Mouse (Mus musculus) hindbrain, embryonic 11.5 days (tissue): ENCODE measurements around the gene Plekhs1. TPM values are rescaled to one million over a fixed set of nuclear protein-coding genes. Genes with fewer than 3 reads are reported as not detected.
"Not testable (repeated sequence)": the region's sequence is repeated elsewhere in the genome, so short reads cannot be mapped to it uniquely, and the experiment has no call there.

Experiments
- ATAC-seq: fragments of 200-750 bp; cut with Nextera tagmentation; 2 replicates; pipeline ENCODE4 v1.8.0; 2017; ENCODE audit warnings: mild to moderate bottlenecking, moderate TSS enrichment, moderate library complexity; ENCODE audit not compliant: low FRiP score
- DNase-seq: peaks from one replicate; pipeline ENCODE4 v3.0.0-alpha.2; 2015; ENCODE audit warnings: low spot score
- H3K27ac ChIP-seq: fragments of 300-500 bp; sonication (generic); 2 replicates; pipeline ENCODE4 v1.5.1; 2014; ENCODE audit warnings: mild to moderate bottlenecking, low read depth, low read length
- H3K27me3 ChIP-seq: fragments of 300-500 bp; sonication (generic); 2 replicates; pipeline ENCODE4 v1.6.1; 2014; ENCODE audit warnings: mild to moderate bottlenecking, low read length, moderate library complexity, mixed read lengths; ENCODE audit not compliant: control insufficient read depth, insufficient read depth
- H3K36me3 ChIP-seq: fragments of 300-500 bp; sonication (generic); 2 replicates; pipeline ENCODE4 v1.6.1; 2014; ENCODE audit warnings: mild to moderate bottlenecking, low read length, moderate library complexity, mixed read lengths; ENCODE audit not compliant: control insufficient read depth, insufficient read depth
- H3K4me1 ChIP-seq: fragments of 300-500 bp; sonication (generic); replicated peaks from 2 replicates; pipeline ENCODE4 v1.6.1; 2014; ENCODE audit warnings: low read length, mixed read lengths; ENCODE audit not compliant: control insufficient read depth, insufficient read depth
- H3K4me2 ChIP-seq: fragments of 300-500 bp; sonication (generic); replicated peaks from 2 replicates; pipeline ENCODE4 v1.6.1; 2014; ENCODE audit warnings: mild to moderate bottlenecking, low read depth, low read length
- H3K4me3 ChIP-seq: fragments of 300-500 bp; sonication (generic); 2 replicates; pipeline ENCODE4 v1.5.1; 2014; ENCODE audit warnings: low read depth, low read length
- H3K9ac ChIP-seq: fragments of 300-500 bp; sonication (generic); 2 replicates; pipeline ENCODE4 v1.6.1; 2014; ENCODE audit warnings: low read depth, low read length
- H3K9me3 ChIP-seq: fragments of 300-500 bp; sonication (generic); 2 replicates; pipeline ENCODE4 v1.6.1; 2016; ENCODE audit warnings: low read length; ENCODE audit not compliant: control insufficient read depth
- WGBS: fragments of 180-500 bp; shearing (Covaris S2); extraction: QIAGEN DNeasy Blood & Tissue Kit; methylation state at CpG from one replicate; pipeline ENCODE4 v1.1.7; 2014; 5-methylcytosine and 5-hydroxymethylcytosine counted together
- polyA plus RNA-seq: library from polyadenylated mRNA; unstranded; fragments of >200 nt; fragmentation: Nextera tagmentation; extraction: Ambion mirVana; gene quantifications from 2 replicates; pipeline ENCODE4 v1.2.1, GENCODE M21; 2014

Plekhs1 gene
- polyA plus RNA-seq, 1 experiment from 2014 or later, result not detected

DNA sequence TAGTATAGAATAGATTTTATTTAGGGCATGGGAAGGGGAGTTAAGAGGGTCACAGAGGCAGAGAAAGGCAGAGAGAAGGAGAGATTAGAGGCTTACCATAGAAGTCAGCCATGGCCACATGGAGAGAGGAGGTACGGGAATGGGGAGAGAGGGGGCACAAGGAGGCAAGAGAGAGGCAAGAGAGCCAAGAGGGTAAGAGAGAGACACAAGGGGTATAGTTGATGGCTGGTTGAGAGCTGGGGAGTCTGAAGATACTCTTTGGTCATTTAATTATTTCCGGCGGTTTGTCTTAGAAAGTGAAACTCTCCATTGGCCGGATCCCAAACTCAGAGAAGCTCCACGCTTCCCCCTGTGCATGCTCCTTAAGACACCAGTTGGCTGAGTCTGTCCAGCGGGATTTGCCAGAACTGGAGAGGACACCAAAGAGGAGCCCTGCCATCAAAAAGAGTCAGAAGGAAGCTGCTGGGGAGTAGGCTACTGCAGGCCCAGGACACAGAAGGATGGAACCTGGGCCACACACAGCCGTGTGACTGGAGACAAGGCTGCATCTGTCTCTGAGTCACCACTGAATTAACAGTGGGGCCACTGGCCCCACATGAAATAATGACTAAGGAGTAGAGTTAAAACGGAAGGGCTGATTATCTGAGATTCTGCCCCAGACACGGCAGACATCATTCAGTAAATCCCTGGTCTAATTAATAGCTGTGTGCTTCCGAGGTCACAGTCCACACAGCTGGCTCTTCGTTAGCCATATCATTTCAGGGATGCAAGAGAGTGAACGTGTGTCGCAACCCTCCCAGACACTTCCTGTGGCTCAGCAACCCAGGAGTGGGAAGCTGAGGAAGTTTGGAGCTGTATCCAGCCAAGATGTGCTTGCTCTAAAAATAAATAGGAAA lies 24.2 kb downstream of the Plekhs1 start:
- no peak overlapping the region for H3K4me2 ChIP-seq
- no peaks in the 10 kb centered on the region for H3K9me3 ChIP-seq
- no peak overlapping the region for H3K27ac ChIP-seq
- WGBS, result 78% methylated on average over 13 of the region's 13 CpGs
- H3K9ac ChIP-seq, result no peak overlapping the region
- H3K36me3 ChIP-seq, result no peaks in the 10 kb centered on the region
- H3K27me3 ChIP-seq, result no peaks in the 10 kb centered on the region
- ATAC-seq, result no peak
- DNase-seq, result no peak
- H3K4me3 ChIP-seq, result no peak overlapping the region
- H3K4me1 ChIP-seq, result no peaks in the 10 kb centered on the region

DNA sequence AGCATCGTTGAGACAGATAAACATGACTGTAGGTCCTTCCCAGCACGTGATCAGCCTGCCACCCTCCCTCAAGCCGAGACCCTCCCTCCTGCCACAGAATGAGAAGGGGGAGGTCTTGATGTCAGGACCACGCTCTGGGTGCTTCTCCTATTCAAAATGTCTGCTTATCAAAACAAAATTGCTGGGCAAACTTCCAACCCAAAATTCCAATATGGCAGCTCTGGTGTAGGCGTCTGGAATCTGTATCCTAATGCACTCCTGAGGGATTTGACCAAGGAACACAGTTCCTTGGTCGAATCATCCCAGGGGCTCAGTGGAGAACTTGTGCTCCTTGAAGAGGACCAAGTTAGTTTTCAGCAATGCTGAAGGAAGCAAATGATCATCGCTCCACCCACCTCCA lies 25.5 kb downstream of the Plekhs1 start:
- no peak overlapping the region for H3K27ac ChIP-seq
- H3K27me3 ChIP-seq, result no peaks in the 10 kb centered on the region
- no peak for ATAC-seq
- DNase-seq, result no peak
- no peaks in the 10 kb centered on the region for H3K36me3 ChIP-seq
- WGBS, result 89% methylated on average over 7 of the region's 7 CpGs
- no peaks in the 10 kb centered on the region for H3K9me3 ChIP-seq
- H3K4me1 ChIP-seq, result no peaks in the 10 kb centered on the region
- H3K4me3 ChIP-seq, result no peak overlapping the region
- no peak overlapping the region for H3K4me2 ChIP-seq
- H3K9ac ChIP-seq, result no peak overlapping the region

DNA sequence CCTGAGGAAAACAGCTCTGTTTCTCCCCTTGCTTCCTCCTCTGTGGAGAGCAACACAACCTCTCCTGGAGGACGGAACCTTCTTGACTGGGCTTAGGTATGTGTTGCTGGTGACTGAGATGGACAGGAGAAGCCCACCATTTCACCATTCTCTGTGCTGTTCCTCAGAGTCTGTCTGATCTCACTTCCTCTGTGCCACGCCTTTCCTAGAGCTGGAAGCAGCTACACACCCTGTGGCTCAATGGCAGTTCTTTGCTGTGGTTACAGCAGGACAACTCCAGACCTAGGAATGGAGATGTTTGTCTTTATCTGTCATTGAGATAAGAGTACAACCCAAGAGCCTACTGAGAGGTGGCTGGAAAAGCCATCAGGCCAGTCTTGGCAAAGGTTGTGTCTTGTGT lies 25.9 kb downstream of the Plekhs1 start:
- 90% methylated on average over 2 of the region's 2 CpGs for WGBS
- Histone ChIP-seq H3K9me3 (no peaks in the 10 kb centered on the region), H3K27me3 (no peaks in the 10 kb centered on the region), H3K4me2 (no peak overlapping the region), H3K4me1 (no peaks in the 10 kb centered on the region), H3K4me3 (no peak overlapping the region), H3K27ac (no peak overlapping the region), H3K9ac (no peak overlapping the region), H3K36me3 (no peaks in the 10 kb centered on the region)
- ATAC-seq (no peak), DNase-seq (no peak)

DNA sequence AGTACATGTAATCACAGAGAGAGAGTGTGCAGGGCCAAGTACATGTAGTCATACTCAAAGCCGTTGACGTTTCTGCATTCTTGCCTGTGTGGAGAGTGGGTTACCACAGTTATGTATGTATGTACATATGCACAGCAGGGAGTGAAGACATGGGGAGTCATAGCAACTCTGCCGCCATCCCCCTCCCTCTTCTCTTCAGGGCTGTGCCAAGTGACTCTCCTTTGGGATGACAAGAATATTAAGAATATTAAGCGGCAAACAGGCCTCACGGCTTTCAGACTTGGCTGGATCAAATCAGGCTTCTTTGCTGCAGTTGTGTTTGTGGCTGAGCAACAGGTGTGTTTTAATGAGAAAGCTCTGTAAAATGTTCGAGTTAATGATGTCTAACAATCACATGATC lies 28.2 kb downstream of the Plekhs1 start:
- 91% methylated on average over 6 of the region's 6 CpGs for WGBS
- Histone ChIP-seq H3K27ac (no peak overlapping the region), H3K4me1 (no peaks in the 10 kb centered on the region), H3K4me3 (no peak overlapping the region), H3K36me3 (no peaks in the 10 kb centered on the region), H3K27me3 (no peaks in the 10 kb centered on the region), H3K4me2 (no peak overlapping the region), H3K9me3 (no peaks in the 10 kb centered on the region), H3K9ac (no peak overlapping the region)
- no peak for DNase-seq
- no peak for ATAC-seq

DNA sequence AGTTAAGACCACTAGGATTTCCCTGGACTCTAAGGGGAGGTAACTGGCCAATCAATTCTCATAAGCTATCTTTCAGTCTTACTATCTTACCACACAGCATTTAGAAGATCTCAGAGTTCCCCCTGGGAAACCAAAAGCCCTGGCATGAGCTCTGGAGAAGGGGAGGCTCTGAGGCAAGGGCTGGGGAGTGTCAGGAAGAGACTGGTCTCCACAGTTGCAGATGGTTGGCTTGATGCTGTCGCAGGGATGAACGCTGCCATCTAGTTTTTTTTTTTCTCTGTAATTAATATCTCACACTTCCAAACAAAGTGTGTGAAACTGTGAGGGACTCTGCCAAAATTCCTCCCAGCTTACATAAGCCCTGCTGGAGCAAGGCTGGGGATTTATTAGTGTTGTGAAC lies 32.7 kb downstream of the Plekhs1 start:
- H3K4me2 ChIP-seq, H3K9ac ChIP-seq, H3K4me3 ChIP-seq, H3K36me3 ChIP-seq, H3K27me3 ChIP-seq, ATAC-seq, H3K27ac ChIP-seq, DNase-seq, H3K9me3 ChIP-seq, H3K4me1 ChIP-seq: not testable (repeated sequence)
- WGBS, result no CpG with 5 or more reads among the region's 2 CpGs

DNA sequence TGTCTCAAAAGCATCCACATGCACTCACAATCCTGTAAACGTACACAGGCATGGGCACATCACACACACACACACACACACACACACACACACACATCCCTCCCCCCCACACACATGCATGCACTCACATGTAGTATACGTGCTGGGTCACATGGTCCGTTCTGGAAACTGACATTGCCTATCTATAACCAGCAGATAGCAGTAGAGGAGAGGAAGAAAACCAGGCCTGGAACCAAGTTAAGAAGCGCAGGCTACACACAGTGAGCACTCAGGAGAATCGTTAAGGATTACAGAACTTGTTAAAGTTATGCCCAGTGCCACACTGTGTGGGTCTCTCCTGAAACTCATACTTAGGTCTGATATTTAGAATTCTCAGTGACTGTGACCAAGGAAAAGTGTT lies 41.6 kb downstream of the Plekhs1 start:
- not testable (repeated sequence) for ATAC-seq, H3K9ac ChIP-seq, H3K4me3 ChIP-seq, H3K4me1 ChIP-seq, H3K27me3 ChIP-seq, H3K9me3 ChIP-seq, H3K4me2 ChIP-seq, H3K36me3 ChIP-seq, DNase-seq, H3K27ac ChIP-seq
- no CpG with 5 or more reads among the region's 5 CpGs for WGBS

DNA sequence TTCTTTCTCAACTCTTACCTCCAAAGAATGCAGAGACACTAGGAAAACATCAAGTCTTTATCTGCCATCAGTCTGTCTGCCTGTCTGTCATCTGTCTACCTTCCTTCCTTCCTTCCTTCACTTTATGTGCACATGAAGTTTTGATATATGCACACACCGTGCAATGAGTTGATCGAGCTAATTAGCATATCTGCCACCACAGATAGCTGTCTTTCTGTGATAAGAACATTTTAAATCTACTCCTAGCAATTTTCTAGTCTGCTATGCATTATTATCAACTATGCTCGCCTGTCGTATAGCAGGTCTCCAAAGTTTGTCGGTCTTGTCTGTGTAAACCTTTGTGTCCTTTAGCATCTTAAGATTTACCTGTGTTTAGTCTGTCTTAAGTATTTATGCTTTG lies 42.1 kb downstream of the Plekhs1 start:
- not testable (repeated sequence) for H3K9ac ChIP-seq, H3K4me1 ChIP-seq, H3K27ac ChIP-seq, ATAC-seq, H3K27me3 ChIP-seq, H3K4me3 ChIP-seq, DNase-seq, H3K9me3 ChIP-seq, H3K4me2 ChIP-seq, H3K36me3 ChIP-seq
- no CpG with 5 or more reads among the region's 5 CpGs for WGBS

DNA sequence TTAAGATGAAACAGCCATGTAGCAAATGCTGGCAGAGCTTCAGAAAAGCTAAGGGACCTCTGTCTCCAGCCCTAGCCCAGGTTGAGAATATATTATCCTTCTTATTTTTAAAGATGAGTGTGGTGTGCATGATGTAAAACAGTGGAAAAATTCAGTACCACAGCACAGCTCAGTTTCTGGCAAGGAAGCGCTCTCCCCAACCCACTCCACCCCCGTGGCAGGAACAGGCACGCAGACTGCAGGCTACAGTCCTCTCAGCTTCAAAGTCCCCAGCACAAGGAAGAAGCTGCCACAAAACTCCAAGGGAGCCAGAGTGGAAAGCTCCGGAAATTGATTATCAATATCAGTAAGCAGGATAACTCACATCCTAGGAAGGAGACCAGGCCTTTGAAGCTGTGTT lies 49.8 kb downstream of the Plekhs1 start:
- WGBS, result no CpG with 5 or more reads among the region's 4 CpGs
- not testable (repeated sequence) for DNase-seq

DNA sequence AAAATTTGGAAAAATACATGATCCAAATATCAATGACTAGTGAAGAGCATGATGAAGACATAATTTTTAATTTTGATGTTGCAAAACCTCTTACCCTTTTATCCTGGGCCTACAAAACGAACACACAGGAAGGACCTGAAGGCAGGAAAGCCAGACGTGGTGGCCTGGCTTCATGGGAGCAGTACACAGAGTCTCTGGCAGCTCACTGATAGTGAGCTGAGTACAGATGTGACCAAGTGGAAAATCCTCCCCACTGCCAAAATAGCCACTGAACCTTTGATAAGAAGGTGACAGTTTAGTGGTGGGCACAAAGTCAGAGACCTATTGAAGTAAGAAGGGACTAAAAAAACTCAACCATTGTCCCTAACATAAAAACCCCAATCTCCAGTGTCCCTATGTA lies 52.1 kb downstream of the Plekhs1 start:
- not testable (repeated sequence) for ATAC-seq, H3K36me3 ChIP-seq, H3K27me3 ChIP-seq, H3K4me2 ChIP-seq, H3K27ac ChIP-seq, DNase-seq, H3K9me3 ChIP-seq, H3K4me1 ChIP-seq, H3K9ac ChIP-seq, H3K4me3 ChIP-seq
- WGBS, result no CpG with 5 or more reads among the region's 2 CpGs

More for the DNA sequence above, 49.8 kb downstream of the Plekhs1 start:
- not testable (repeated sequence) for H3K27ac ChIP-seq, H3K4me2 ChIP-seq, H3K4me3 ChIP-seq, H3K9me3 ChIP-seq, H3K27me3 ChIP-seq, H3K9ac ChIP-seq, H3K4me1 ChIP-seq, H3K36me3 ChIP-seq, ATAC-seq
